In the genomic region with DNA sequence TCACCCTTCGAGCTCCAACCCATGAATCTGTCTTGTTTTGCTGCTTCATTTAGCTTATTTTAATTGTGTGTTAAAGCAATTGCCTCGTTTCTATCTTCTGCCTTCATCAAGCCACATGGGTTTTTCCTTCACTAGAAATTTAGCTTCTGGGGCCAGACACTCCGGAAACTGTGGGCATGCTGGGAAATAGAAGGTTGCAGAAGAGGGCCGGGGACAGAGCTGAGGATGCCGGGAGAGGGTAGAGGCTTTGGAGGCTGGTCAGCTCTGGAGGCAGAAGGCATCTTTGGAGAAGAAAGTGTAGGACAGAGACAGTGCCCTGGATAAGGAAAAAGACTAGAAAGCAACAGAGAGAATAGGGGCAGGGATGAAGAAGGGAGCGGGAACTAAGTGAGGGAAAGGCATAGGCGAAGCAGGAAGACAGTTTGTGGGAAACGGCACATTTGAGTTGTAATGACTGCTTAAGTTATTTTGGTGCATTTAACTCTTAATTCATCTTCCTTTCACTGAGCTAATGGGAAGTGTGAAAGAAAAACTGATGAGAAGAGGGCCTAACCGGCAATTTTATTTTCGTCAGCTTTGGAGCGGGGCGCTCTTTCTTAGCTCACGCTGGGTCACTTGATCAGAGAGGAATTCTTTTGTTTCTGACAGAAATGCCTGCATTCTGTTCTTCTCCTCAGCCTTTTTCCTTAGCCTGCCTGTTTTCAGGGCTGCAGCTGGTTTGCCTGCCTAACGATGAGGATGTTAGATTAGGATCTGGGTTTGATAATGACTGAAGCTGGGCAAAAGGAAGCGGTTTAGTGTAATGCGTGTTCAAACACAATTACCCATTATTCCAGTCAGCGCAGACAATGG, we compare ENCODE assay signal across 18 mouse cellular contexts. TPM values are rescaled to one million over a fixed set of nuclear protein-coding genes. Genes with fewer than 3 reads are reported as not detected.
DNase-seq lines count a peak whose midpoint lies in the region; ATAC-seq lines count a peak whose summit lies in the region.
"Had no signal": no experiment of that assay in that cellular context is flagged by ENCODE, and none has a peak within 500 bp of the region (broad histone marks: within the 10 kb centered on the region; RNA-seq: fewer than 3 reads in every experiment).

No protein-coding gene starts in this region.

- H3K27ac ChIP-seq in forebrain, embryonic 15.5 days (replicated peaks), result peak overlapping the region; percentile 74
- peak overlapping the region; percentile 54; the same call in 1 of the 2 replicates for H3K27ac ChIP-seq in midbrain, embryonic 12.5 days (replicated peaks)
- H3K27ac ChIP-seq in heart, embryonic 11.5 days (ENCODE audit: low read depth, low read length), result no peak overlapping the region
- H3K27ac ChIP-seq: kidney, postnatal 0 days had no signal

- no peaks in the 10 kb centered on the region for H3K9me3 ChIP-seq in forebrain, embryonic 15.5 days
- H3K9me3 ChIP-seq in midbrain, embryonic 12.5 days, result no peaks in the 10 kb centered on the region
- no peaks in the 10 kb centered on the region for H3K9me3 ChIP-seq in heart, embryonic 11.5 days (replicated peaks; ENCODE audit: control insufficient read depth, low read length)

- peak; percentile 63 for ATAC-seq in forebrain, embryonic 15.5 days (replicated peaks)
- ATAC-seq in midbrain, embryonic 12.5 days (ENCODE audit: low FRiP score, low read depth), result peak; percentile 56; the same call in 1 of the 2 replicates
- no peak for ATAC-seq in heart, embryonic 11.5 days (replicated peaks; ENCODE audit: insufficient number of reproducible peaks, low FRiP score, low TSS enrichment)

- 0 out of 2 replicates have a peak overlapping the region, but pooled peaks have one; percentile 0 for H3K4me2 ChIP-seq in forebrain, embryonic 15.5 days (replicated peaks)
- peak overlapping the region; percentile 19; the same call in 1 of the 2 replicates for H3K4me2 ChIP-seq in midbrain, embryonic 12.5 days (replicated peaks)
- no peak overlapping the region for H3K4me2 ChIP-seq in heart, embryonic 11.5 days

- no peaks in the 10 kb centered on the region for H3K36me3 ChIP-seq in forebrain, embryonic 15.5 days
- H3K36me3 ChIP-seq in midbrain, embryonic 12.5 days, result no peaks in the 10 kb centered on the region
- H3K36me3 ChIP-seq in heart, embryonic 11.5 days (ENCODE audit: control insufficient read depth, insufficient read depth, low read length), result no peaks in the 10 kb centered on the region

- no peaks in the 10 kb centered on the region for H3K27me3 ChIP-seq in forebrain, embryonic 15.5 days
- peaks cover 18% of the 10 kb centered on the region; the same call in 1 of the 2 replicates for H3K27me3 ChIP-seq in midbrain, embryonic 12.5 days
- H3K27me3 ChIP-seq in heart, embryonic 11.5 days (ENCODE audit: control insufficient read depth, insufficient read depth, low read length), result no peaks in the 10 kb centered on the region

- H3K4me1 ChIP-seq in forebrain, embryonic 15.5 days, result peaks cover 16% of the 10 kb centered on the region
- H3K4me1 ChIP-seq in midbrain, embryonic 12.5 days, result peaks cover 15% of the 10 kb centered on the region
- H3K4me1 ChIP-seq in heart, embryonic 11.5 days (ENCODE audit: control insufficient read depth, insufficient read depth, low read length), result no peaks in the 10 kb centered on the region

- intact Hi-C loops in gastrocnemius, postnatal 36 days (cut with DNase I), result no loop called here

- 10% methylated on average over 17 of the region's 17 CpGs for WGBS in forebrain, embryonic 15.5 days
- WGBS in midbrain, embryonic 12.5 days, result 29% methylated on average over 17 of the region's 17 CpGs
- WGBS in heart, embryonic 11.5 days (ENCODE audit: insufficient replicate concordance), result 54% methylated on average over 17 of the region's 17 CpGs

- DNase-seq in right cerebral cortex, postnatal 4 days, result peak; percentile 11
- DNase-seq in right cerebral cortex, adult 2 months (ENCODE audit: low spot score in 2 of 2), result no peak
- DNase-seq in retina, postnatal 1 day, result peak; percentile 65
- no peak for DNase-seq in spleen, postnatal 4 days (ENCODE audit: low spot score in 2 of 2)
- no peak for DNase-seq in gastrocnemius, postnatal 36 days
- DNase-seq: adrenal gland, postnatal 10 days; cerebellum, adult 11 months; heart, postnatal 4 days; layer of hippocampus, postnatal 36 days; liver; lung, postnatal 4 days; thymus, adult 2 months had no signal

- H3K4me3 ChIP-seq in forebrain, embryonic 15.5 days, result no peak overlapping the region
- no peak overlapping the region for H3K4me3 ChIP-seq in midbrain, embryonic 12.5 days
- H3K4me3 ChIP-seq in heart, embryonic 11.5 days (ENCODE audit: low read depth, low read length), result no peak overlapping the region

- no peak overlapping the region for H3K9ac ChIP-seq in forebrain, embryonic 15.5 days (replicated peaks)
- no peak overlapping the region for H3K9ac ChIP-seq in midbrain, embryonic 12.5 days (replicated peaks)
- no peak overlapping the region for H3K9ac ChIP-seq in heart, embryonic 11.5 days (ENCODE audit: low read depth, low read length)

RNA-seq across cellular contexts. Expression of gene Tnr, which starts 28.2 kb away (rescaled TPM):
- polyA plus RNA-seq in forebrain, embryonic 15.5 days (2015; fragmentation: Nextera tagmentation; extraction: Ambion mirVana), result 5.5 and 6.7 TPM in 2 replicates
- polyA plus RNA-seq in midbrain, embryonic 12.5 days (2016; fragmentation: Nextera tagmentation; extraction: Ambion mirVana), result 0.50 and 0.55 TPM in 2 replicates
- 0.15 and 0.33 TPM in 2 replicates for polyA plus RNA-seq in heart, embryonic 11.5 days (2014; fragmentation: Nextera tagmentation; extraction: Ambion mirVana)
- total RNA-seq in gastrocnemius, postnatal 36 days (2021), result not detected
- total RNA-seq: granulocyte monocyte progenitor cell, adult 5-6 weeks had no signal
- polyA plus RNA-seq: kidney, postnatal 0 days; spleen, adult 2 months had no signal

Comparison
In these comparisons a context has a peak if more than half of its experiments do, and no peak if none do; other contexts are left out.
1. DNase-seq: peak in right cerebral cortex, postnatal 4 days (single experiment) and retina, postnatal 1 day (single experiment); none in right cerebral cortex, adult 2 months (0 of 2), spleen, postnatal 4 days (0 of 2) and gastrocnemius, postnatal 36 days (0 of 2).